10 mouse cellular contexts compared by ENCODE assay signal in genomic region chr6:94225091-94225490, GRCm38 (mm10). TPM values are rescaled to one million over a fixed set of nuclear protein-coding genes. Genes with fewer than 3 reads are reported as not detected.
DNase-seq lines count a peak whose midpoint lies in the region; ATAC-seq and TF ChIP-seq lines count a peak whose summit lies in the region.
"Had no signal": no experiment of that assay in that cellular context is flagged by ENCODE, and none has a peak within 500 bp of the region (broad histone marks: within the 10 kb centered on the region; RNA-seq: fewer than 3 reads in every experiment).

No protein-coding gene starts in this region.

- 31% methylated on average over 6 of the region's 6 CpGs for WGBS in liver, adult 2 months

- no peak overlapping the region for H3K9ac ChIP-seq in liver, adult 2 months (ENCODE audit: low read depth, low read length)

- ATAC-seq in inflammation-experienced regulatory T-cells, adult 6 months: no peak

- peaks cover 36% of the 10 kb centered on the region; the same call in 1 of the 2 replicates for H3K79me2 ChIP-seq in liver, adult 2 months (ENCODE audit: control insufficient read depth, insufficient read depth, low read length)

- no peak overlapping the region for H3K4me3 ChIP-seq in liver, adult 2 months (ENCODE audit: insufficient read depth, low read depth, low read length)

- H3K27me3 ChIP-seq in liver, adult 2 months (ENCODE audit: control insufficient read depth, insufficient read depth, low read length): no peaks in the 10 kb centered on the region

- peak; percentile 60 to 74 for DNase-seq in adrenal gland, adult (ENCODE audit: inconsistent age in 2 of 2, low spot score in 1 of 2)
- no peak for DNase-seq in adrenal gland, postnatal 4 days (ENCODE audit: low spot score in 2 of 2)
- DNase-seq in liver, adult 2 months (ENCODE audit: extremely low read depth, low read depth, low spot score): peak; percentile 38
- DNase-seq in liver: no peak
- DNase-seq in adrenal gland, postnatal 10 days: peak; percentile 54
- DNase-seq in heart, postnatal 4 days: peak; percentile 32
- no peak for DNase-seq in spleen, postnatal 14 days (ENCODE audit: low spot score in 2 of 2)
- DNase-seq: cerebellum, postnatal 36 days had no signal

- no peak for TF ChIP-seq POLR2A in liver, adult 2 months (IDR thresholded peaks at IDR 0.05; ENCODE audit: extremely low read depth, insufficient read depth, low read length)

- no peaks in the 10 kb centered on the region for H3K36me3 ChIP-seq in liver, adult 2 months (ENCODE audit: control insufficient read depth, insufficient read depth, low read length)
- H3K36me3 ChIP-seq: G1E had no signal

- no peak for TF ChIP-seq CTCF in liver, adult 2 months (IDR thresholded peaks at IDR 0.05; ENCODE audit: low read depth, low read length)

- H3K27ac ChIP-seq in liver, adult 2 months (replicated peaks; ENCODE audit: insufficient read depth, low read depth, low read length): no peak overlapping the region

- H3K4me1 ChIP-seq in liver, adult 2 months (ENCODE audit: control insufficient read depth, insufficient read depth, low read length): peaks cover 11% of the 10 kb centered on the region

RNA-seq across cellular contexts. Expression of gene Magi1, which starts 58.6 kb away (rescaled TPM):
- 10 to 100 TPM; 27.2 to 29.0 TPM for total RNA-seq in adrenal gland, postnatal 4 days (2021)
- total RNA-seq in liver, adult 2 months (2014; rRNA removed): 17.4 and 17.7 TPM in 2 replicates
- polyA plus RNA-seq in liver, adult 2 months (2012; rRNA removed): 4.4 and 4.9 TPM in 2 replicates
- total RNA-seq in adrenal gland, postnatal 10 days (2021): 10 to 100 TPM; 19.1 to 22.4 TPM
- total RNA-seq in heart, postnatal 4 days (2021): 10 to 100 TPM; 38.9 to 40.6 TPM
- polyA plus RNA-seq in inflammation-experienced regulatory T-cells, adult 6 months (2017; shearing (Covaris generic)): 1 to 10 TPM in 1 of 3 experiments, under 1 TPM in 1, not detected in 1; 0.08 to 4.6 TPM

Comparison
In these comparisons a context has a peak if more than half of its experiments do, and no peak if none do; other contexts are left out.
1. DNase-seq: peak in adrenal gland, adult (2 of 2), liver, adult 2 months (single experiment), adrenal gland, postnatal 10 days (single experiment) and heart, postnatal 4 days (single experiment); none in adrenal gland, postnatal 4 days (0 of 2), liver (single experiment) and spleen, postnatal 14 days (0 of 2).